Mouse (Mus musculus): Measurements from ENCODE around the gene Grik4. TPM values are rescaled to one million over a fixed set of nuclear protein-coding genes. Genes with fewer than 3 reads are reported as not detected.
A peak's percentile ranks its signal among the peaks of the same experiment; 100 is the strongest.

Grik4 gene
- total RNA-seq, 2 experiments from 2014 or later = 0.17 TPM; not detected in 1

DNA sequence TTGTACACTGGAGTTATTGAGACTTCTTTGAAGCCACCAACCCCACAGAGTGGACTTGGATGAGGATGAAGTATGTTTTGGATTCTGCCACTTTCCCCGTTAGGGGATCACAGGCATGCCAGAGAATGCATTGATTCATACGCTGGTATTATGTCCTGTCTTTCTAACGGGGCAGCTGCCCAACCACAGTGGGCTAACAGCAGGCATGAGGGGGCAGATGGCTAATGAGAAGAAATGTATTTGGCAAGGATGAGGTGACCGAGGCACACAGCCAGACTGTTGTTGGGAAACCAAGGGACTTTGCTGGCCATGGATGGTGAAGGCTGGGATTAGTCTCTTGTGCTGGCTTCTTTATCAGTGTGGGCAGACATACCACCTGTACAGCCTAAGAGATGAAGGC, 312.8 kb downstream of the Grik4 start:
- no peak for DNase-seq
- intact Hi-C loops (cut with DNase I) = no loop called here

DNA sequence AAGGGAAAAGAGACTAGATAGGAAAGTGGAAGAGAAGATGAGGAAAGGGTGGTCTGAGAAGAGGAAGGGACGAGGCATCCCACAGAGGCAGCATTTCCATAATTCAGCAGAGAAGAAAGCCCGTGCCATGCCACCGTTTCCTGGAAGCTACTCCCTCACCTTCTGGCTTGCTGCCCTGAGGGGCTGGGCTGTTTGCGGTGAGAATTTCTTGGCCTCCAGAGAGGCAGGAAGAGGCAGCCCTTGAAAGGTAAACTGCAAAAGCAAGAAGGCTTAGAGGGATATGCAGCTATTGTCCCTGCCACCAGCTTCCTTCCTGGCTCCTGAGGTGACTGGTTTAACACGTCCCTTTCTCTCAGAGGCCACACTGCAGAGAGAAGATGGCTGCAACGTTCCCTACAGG, 316.7 kb downstream of the Grik4 start:
- no peak for DNase-seq
- intact Hi-C loops (cut with DNase I) = no loop called here

- DNase-seq = no peak
- intact Hi-C loops (cut with DNase I) = no loop called here
These were observed 317.1 kb downstream of the Grik4 start for GRCm38 (mm10) chr9:42627146-42627545.

DNA sequence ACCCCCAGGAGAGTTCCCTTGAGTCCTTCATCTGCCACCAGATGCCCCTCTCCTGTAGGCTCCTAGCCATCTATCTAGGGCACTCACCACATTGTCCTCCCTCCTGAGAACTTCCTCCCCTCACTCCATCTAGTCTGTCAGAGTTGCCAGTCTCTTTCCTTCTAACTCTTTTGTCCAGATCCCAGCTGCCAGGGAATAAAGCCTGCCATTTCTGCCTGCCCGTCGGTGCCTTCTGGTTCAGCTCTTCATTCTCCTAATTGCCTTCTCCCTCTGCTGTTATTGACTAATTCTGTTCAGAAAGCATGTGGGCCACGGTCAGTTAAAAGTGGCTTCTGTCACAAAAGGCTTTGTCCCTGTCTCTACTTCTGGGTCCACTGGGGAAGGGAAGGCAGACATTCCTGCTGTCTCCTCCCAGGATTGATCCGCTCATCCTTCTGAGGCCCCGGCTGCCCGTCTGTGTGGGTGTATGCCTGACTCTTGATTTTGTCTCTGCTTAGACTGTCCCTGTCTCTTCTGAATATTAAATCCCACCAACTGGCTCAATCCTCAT, 318.0 kb downstream of the Grik4 start:
- intact Hi-C loops (cut with DNase I) = no loop called here
- DNase-seq = no peak

GRCm38 (mm10) chr9:42614409-42614808, 329.9 kb downstream of the Grik4 start:
- DNase-seq = no peak
- intact Hi-C loops (cut with DNase I) = no loop called here

- DNase-seq = no peak
- intact Hi-C loops (cut with DNase I) = no loop called here
These were observed 330.5 kb downstream of the Grik4 start for GRCm38 (mm10) chr9:42613827-42614226.

DNA sequence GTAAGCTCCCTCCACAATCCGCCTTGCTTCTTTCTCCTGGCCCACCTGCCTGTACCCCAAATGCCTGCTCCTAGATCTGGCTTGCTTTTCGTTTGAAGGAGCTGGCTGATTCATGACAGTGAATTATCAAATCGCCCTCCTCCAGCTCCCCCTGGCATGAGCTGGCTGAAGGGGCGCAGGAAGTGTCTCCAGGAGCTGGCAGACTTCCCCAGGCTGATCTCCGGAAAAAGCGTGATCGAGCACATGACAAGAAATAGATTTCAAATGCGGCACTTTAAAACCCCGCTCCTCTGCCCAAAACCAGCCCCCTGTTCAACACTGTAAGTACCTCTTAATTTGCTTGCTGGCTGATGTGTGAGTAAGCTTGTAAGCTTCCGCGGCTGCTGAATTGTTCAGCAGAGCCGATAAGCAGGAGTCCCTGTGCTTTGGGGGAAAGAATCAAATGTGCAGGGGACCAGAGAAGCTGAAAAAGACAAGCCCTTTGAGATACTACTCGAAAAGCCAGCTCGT, 331.8 kb downstream of the Grik4 start:
- DNase-seq = no peak
- intact Hi-C loops (cut with DNase I) = no loop called here

- no peak for DNase-seq
- intact Hi-C loops (cut with DNase I) = no loop called here
These were observed 342.8 kb downstream of the Grik4 start for GRCm38 (mm10) chr9:42601445-42601844.

DNA sequence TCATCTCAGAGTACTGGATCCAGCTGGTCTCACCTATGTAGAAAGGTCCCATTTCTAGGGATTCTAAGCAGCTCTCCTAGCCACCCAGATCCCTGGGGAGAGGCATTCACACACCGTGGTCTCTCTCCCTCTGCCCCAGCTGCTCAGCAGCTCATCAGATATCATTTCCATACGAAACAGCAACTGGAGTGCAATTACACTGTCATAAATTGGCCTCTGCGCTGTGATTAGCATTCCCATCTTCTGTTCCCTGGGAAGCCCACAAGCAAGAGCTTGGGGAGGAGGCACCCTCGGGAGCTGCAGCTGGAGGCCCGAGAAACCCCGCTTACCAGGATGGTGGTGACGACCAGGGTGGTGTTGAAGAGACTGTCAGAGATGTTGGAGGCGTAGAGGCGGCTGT, 346.8 kb downstream of the Grik4 start:
- intact Hi-C loops (cut with DNase I) = no loop called here
- DNase-seq = no peak

GRCm38 (mm10) chr9:42578511-42578910, 365.8 kb downstream of the Grik4 start:
- DNase-seq = no peak
- intact Hi-C loops (cut with DNase I) = no loop called here

DNA sequence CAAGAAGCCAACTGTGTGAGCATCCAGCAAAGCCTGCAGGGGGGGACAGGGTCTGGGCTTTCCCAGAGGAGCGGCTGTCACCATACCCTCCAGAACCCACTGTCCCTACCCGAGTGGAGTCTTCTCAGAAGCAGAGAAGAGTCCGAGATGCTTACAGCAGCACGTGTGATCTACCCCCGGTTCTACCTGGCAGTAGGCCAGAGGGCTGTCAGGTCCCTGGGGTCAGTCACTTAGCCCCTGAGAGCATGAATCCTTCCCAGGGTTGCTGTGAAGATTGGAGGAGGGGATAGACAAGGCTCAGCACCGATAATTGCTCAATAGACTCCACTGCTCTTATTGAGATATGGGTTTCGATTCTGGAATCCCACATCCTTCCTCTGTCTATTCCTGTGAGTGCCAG, 366.2 kb downstream of the Grik4 start:
- intact Hi-C loops (cut with DNase I) = no loop called here
- no peak for DNase-seq

GRCm38 (mm10) chr9:42573616-42574350, 370.5 kb downstream of the Grik4 start:
- intact Hi-C loops (cut with DNase I) = no loop called here
- DNase-seq = no peak

GRCm38 (mm10) chr9:42573180-42573579, 371.1 kb downstream of the Grik4 start:
- intact Hi-C loops (cut with DNase I) = no loop called here
- peak in 1 of 2 experiments; percentile 28 for DNase-seq

DNA sequence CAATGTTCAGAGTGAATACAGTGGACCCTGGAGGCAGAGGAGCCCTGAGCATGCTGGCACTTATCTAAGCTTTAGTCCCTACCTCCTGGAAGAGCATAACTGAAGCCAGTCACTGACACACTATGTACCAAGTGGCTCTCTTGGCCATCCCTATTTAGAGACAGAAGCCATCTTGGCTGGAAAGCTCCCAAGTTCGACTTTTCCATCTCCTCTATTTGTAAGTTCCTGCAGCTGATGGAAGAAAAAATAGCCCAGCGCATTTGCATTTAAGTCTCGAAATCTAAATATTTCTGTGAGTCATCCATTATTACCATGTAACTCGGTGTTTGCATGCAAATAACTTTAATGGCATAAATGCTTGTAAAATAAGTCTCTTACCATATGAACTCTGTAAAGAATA, 378.4 kb downstream of the Grik4 start:
- intact Hi-C loops (cut with DNase I) = no loop called here

DNA sequence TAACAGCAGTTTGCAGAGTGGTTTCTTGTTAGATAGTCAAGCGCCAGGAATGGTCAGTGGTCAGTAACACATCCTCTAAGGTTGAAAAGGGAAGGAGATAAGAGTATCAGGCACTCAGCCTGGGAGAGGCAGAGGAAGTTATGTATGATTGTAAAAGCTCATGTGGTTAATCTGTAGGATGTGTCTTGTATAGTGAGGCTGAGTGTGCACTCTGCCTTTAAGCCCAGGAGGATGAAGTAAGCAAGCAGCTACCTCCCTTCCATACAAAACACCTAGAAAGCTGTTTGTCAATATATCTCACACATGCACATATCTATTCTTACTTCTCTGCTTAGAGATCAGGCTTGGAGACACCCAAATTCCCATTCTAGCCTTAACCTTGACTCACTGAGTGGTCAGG, 389.1 kb downstream of the Grik4 start:
- intact Hi-C loops (cut with DNase I) = no loop called here
- no peak for DNase-seq

More for the DNA sequence above, 378.4 kb downstream of the Grik4 start:
- DNase-seq = no peak

- DNase-seq = peak; percentile 46 to 60
- intact Hi-C loops (cut with DNase I) = loop anchor here (5.0 kb wide), 2 partner anchors 163 to 392 kb away; partner anchors contain the start of gene Grik4
These were observed 394.2 kb downstream of the Grik4 start for GRCm38 (mm10) chr9:42550116-42550515.

GRCm38 (mm10) chr9:42548981-42549380, 395.3 kb downstream of the Grik4 start:
- intact Hi-C loops (cut with DNase I) = no loop called here
- DNase-seq = no peak

DNA sequence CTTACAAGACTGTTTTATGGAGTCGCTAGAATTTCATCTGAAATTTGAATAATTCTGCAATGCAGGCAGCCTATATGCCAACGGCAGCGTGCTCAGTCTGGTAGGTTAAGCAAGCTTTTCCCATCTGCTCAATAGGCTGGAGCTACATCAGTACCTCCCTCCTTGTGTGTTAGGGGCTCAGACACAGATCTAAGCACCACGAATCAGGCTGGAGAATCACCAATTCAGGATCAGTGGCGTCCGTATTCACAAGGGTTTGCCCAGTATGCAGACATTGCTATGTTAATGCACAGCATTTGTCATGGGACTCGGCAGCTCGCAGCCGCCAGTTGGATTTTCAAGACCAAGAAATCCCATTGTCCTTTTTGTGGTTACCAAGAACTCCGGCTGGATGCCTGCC, 399.8 kb downstream of the Grik4 start:
- intact Hi-C loops (cut with DNase I) = no loop called here
- no peak for DNase-seq

DNA sequence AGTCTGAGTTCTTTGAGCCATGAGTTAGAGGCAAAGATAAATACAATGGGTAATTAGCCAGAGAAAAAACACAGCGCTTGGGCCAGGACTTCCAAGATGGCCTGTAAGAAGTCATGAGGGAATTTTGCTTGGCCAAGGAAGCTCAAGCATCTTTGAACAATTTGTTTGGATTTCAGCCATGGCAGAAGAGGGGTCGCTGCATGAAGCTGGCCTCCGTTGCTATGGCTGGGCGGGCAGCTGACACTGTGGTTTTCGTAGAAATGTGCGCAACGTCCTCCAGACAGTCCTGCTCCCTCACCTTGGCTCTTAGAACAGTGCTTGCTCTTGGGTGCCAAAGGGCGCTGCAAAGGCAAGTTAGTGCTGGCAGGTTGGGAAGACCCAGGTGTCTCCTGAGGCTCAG, 410.8 kb downstream of the Grik4 start:
- DNase-seq = no peak
- intact Hi-C loops (cut with DNase I) = no loop called here

GRCm38 (mm10) chr9:42533041-42533440, 411.3 kb downstream of the Grik4 start:
- intact Hi-C loops (cut with DNase I) = no loop called here
- DNase-seq = no peak

DNA sequence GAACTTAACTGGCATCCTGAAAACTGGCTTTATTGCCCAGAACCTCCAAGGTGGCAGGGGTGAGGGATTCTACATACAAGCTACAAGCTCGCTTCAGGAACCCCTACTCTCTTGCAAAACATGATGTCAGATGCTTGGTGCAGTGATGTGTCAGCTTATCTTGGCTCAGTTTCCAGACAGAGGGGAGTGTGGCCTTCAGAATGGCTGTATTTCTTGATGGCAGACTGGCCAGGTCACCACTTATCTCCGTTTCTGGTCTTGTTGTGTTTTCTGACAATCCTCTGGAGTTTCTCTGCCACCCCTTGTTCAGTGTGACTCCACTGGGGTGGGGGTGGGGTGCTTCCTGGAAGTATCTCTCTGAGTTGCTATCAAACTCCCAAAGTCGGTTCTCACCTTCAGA, 412.3 kb downstream of the Grik4 start:
- intact Hi-C loops (cut with DNase I) = no loop called here
- DNase-seq = no peak

Data from gastrocnemius, postnatal 36 days (tissue).